Mouse (Mus musculus) cortical plate, adult 2 months (tissue): ENCODE results near the gene Cep126. TPM values are rescaled to one million over a fixed set of nuclear protein-coding genes. Genes with fewer than 3 reads are reported as not detected.

ENCODE experiments used
- H3K27ac ChIP-seq: fragments of 200-500 bp; 2 replicates; pipeline ENCODE4 v1.5.1; 2012; ENCODE audit warnings: low read length, control low read depth, inconsistent platforms; ENCODE audit not compliant: insufficient read depth
- H3K4me1 ChIP-seq: fragments of 200-500 bp; 2 replicates; pipeline ENCODE4 v1.6.1; 2011; ENCODE audit warnings: low read length; ENCODE audit not compliant: control insufficient read depth, insufficient read depth
- H3K4me3 ChIP-seq: fragments of 200-500 bp; 2 replicates; pipeline ENCODE4 v1.5.1; 2011; ENCODE audit warnings: mild to moderate bottlenecking, low read length, control low read depth; ENCODE audit not compliant: insufficient read depth
- CTCF ChIP-seq: fragments of 200-500 bp; IDR thresholded peaks from 2 replicates; pipeline ENCODE4 v1.5.1; 2011; ENCODE audit warnings: mild to moderate bottlenecking, control low read depth, low read length; ENCODE audit not compliant: insufficient read depth; ENCODE audit errors: extremely low read depth
- POLR2A ChIP-seq: fragments of 200-500 bp; IDR thresholded peaks from 2 replicates; pipeline ENCODE4 v1.6.1; 2011; ENCODE audit warnings: mild to moderate bottlenecking, low read length, control low read depth; ENCODE audit not compliant: insufficient read depth; ENCODE audit errors: extremely low read depth
- polyA plus RNA-seq: library from polyadenylated mRNA; depleted of rRNA; stranded (reverse); fragments of >200 nt; gene quantifications from 2 replicates; pipeline ENCODE4 v1.2.3, GENCODE M21; 2012; rRNA removed

Cep126 gene
- polyA plus RNA-seq, 1 experiment, result 12.5 TPM

- TF ChIP-seq POLR2A (no peak), CTCF (no peak)
- no peaks in the 10 kb centered on the region for H3K4me1 ChIP-seq
- H3K4me3 ChIP-seq, result no peak overlapping the region
- H3K27ac ChIP-seq, result no peak overlapping the region
Observed at GRCm38 (mm10) chr9:8032847-8033246, 101.2 kb downstream of the Cep126 start.

Other genes with a start within 250 kb of the Cep126 start
- 12.5 and 13.1 TPM in 2 replicates for gene Yap1, start 129.7 kb downstream of the Cep126 start, polyA plus RNA-seq
- gene Cfap300, start 91.5 kb downstream of the Cep126 start, polyA plus RNA-seq, result 6.8 and 7.6 TPM in 2 replicates